Mouse (Mus musculus): ENCODE results near the gene Olfr554.
A peak's percentile ranks its signal among the peaks of the same experiment; 100 is the strongest.
"Not testable (repeated sequence)": the region's sequence is repeated elsewhere in the genome, so short reads cannot be mapped to it uniquely, and the experiment has no call there.

Olfr554 gene

DNA sequence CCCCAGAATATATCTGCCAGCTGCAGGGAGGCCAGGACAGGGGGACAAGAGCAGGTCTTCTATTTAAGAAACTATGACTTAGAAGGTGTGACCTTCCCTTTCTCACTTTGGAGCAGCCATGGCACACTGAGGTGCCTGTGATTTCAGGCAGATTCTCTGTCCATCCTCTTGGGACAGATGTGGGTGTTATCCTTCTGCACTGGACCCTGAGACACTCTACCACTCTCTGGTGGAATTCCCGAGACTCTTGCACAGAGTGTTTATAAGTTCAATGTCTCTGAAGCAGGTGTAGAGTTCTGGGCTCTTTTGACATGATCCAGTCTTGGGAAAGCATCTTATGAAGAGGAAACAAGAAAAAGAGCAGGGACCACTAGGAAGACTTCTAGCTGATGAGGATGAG lies at the start of gene Olfr554:
Gene Olfr554 (plus strand): TSS at position 301 of the 400 bp plus-strand sequence.
- DNase-seq (ENCODE audit: low spot score), result no peak

DNA sequence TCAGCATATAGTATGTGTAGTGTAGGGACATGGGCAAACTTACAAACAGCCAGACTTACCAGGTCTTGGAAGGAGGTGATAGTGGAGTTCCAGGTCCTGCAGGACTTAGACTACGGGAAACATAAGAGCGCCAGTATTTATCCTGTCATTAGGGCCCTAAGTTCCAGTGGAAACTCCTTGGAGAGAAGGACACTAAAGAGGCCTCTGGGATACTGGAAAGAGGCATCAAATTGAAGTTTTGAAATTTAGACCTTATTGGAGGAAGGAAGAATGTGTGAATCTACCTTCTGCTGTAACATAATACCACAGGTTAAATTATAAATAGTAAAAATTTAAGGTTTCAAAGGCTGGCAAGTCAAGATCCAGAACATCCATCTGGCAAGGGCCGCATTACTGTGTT lies 46.4 kb upstream of the Olfr554 start, which contains the start of gene Olfr551:
Gene Olfr551 (minus strand): TSS at position 101 of the 400 bp plus-strand sequence.
- no peak for DNase-seq (ENCODE audit: low spot score)

DNA sequence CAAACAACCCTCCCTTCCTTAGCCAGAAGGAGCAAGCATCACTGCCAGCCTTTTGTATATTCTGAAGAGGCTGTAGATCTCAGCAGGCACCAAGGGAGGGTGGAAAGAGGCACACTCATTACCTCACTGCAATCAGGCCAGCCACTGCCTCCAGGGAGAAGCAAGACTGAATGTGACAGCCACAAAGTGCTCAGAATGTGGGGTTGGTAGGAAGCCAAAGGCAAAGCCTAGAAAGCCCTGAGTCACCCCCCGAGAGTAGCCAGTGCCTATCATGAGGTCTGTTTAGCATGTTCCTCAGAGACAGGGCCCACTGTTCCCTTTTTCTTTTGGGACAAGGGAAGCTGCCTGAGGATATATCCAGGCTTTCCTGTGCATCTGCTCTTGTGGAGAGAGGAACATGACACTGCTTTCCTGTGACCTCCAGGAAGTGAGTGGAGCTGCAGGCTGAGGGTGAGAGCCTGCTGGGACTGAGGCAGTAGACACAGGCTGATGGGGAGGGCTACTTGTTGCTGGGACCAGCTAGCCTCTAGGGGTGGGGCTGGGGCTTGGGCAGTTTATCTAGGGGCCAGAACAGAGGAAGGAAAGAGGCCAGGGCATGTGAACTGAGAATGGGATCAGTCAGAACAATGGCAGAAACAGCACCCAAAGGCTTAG lies 40.7 kb upstream of the Olfr554 start, which contains the start of gene Olfr552:
Gene Olfr552 (plus strand): TSS at position 393 of the 654 bp plus-strand sequence.
- DNase-seq (ENCODE audit: low spot score), result no peak

DNA sequence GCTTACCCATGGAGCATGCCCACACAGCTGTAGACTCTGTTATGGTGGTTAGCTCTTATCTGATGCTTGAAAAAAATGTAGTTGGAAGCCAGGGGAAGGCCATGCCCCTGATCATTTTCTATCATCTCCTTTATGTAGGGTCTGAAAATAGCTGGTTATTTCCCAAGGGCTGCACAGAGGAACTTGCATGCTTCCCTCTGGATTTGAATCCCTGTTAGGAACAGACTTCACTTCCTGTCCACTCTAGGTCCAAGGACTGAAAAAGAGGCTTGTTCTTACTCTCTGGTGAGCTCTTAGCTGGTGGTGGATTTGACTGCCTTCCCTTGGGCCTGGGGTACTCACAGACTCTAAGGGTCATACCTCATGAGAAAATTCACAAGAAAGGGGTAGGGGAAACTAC lies 20.1 kb upstream of the Olfr554 start, which contains the start of gene Olfr553:
Gene Olfr553 (minus strand): TSS at position 101 of the 400 bp plus-strand sequence.
- DNase-seq (ENCODE audit: low spot score), result no peak

DNA sequence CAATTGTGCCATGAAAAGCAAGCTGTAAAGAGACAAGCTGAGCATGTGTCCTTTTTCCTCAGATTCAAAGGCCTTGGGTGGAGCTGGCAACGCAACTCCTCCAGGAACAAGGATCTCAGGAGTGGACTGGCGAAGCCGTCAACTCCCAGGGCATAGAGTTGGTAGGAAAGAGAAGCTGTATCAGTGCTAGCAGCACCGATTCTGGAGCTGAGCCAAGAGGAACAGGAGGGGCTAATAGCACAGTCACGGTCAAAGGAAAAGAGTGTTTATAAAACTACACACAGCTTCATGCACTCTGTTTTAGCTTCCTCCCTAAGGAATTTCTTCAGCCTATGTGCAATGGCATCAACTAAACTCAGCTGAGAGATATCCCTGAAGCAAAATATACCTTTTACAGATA lies 18.6 kb upstream of the Olfr554 start:
- DNase-seq (ENCODE audit: low spot score), result no peak

DNA sequence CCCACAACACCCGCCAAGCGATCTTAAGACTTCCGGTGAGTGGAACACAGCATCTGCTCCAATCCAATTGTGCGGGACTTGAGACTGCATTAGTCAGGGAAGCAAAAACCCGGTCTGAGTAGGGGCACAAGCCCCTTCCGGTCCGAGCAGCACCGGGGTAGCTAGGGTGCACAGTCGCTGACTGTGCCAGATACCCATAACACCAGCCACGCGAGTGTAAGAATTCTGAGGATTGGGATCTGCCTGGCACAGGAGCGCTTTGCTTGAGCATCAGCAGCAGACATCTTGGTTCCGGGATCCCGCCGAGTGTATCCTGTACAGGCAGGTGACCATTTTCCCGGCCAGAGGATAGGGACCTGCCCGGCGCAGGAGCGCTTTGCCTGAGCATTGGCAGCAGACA lies 17.9 kb upstream of the Olfr554 start:
- not testable (repeated sequence) for DNase-seq (ENCODE audit: low spot score)

DNA sequence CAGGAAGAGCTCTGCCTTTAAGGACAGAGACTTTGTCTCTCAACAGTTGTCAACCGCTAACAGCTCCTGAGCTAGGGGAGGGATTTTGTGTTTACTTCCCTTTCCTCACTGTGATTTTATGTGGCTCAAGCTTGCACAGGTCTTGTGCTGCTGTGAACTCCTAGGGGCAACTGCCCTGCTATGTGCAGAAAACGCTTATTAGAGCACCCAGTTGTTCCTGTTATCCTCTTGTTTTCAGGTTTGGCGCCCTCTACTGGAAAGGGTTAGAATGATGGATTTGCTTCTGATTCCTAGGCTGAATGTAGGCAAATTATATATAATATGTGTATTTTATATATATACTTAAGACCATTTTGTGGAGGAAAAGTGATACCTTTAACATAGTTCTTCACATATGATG lies 1.6 kb upstream of the Olfr554 start:
- DNase-seq (ENCODE audit: low spot score), result no peak

DNA sequence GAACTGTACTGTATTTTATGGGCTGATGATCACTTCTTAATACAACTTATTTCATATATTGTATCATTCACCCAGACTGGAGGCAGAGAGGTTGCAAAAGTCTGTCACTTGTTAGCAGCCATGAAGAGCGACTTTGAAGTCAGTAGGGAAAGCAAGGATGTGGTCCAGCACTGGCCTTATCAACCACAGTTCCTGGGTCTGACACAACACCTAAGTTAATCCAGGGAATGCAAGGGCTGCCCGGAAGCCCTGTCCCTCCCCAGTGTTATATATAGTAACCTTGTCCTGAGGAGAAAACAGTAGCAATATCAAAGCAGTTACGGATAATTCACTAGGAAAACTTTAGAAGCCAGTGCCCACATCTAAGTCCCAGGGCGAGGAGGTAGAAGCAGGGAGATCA lies 6.7 kb downstream of the Olfr554 start:
- DNase-seq (ENCODE audit: low spot score), result not testable (repeated sequence)

DNA sequence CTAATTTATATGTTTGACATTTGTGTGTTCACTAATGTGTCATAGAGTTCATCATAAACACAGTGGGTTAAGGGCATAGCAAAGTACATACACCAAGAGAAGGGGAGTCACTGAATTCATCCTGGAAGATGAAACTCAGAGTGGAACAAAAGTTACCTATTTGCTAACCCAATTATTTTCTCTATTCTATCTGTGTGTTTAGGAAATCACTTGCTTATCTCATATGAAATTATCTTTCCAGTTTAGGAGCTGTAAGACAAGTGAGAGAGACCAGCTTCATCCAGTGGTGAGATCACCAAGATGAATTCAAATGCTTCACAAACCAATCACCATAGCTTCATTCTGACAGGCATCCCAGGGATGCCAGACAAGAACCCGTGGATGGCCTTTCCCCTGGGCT lies 20.3 kb downstream of the Olfr554 start, which contains the start of gene Olfr555:
Gene Olfr555 (plus strand): TSS at position 301 of the 400 bp plus-strand sequence.
- no peak for DNase-seq (ENCODE audit: low spot score)

DNA sequence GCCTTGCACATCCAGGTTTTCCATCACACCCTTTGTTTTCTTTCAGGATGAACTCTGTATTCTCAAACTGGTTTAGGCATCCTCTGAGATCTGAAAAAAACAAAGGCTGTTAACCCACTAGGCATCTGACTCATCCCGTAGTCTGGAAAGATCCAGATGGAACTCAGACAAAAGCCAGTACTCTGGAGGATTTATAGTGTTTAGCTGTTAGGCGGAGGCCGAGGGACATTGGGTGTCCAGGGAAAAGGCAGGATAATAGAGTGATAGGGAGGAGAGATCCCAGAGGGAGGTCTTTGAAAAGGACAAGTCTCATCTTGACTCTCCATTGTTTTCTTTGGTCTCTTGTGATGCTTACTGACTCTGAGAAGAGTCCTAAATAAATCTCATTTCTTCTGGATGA lies 26.4 kb downstream of the Olfr554 start, which contains the start of gene Olfr556:
Gene Olfr556 (plus strand): TSS at position 301 of the 400 bp plus-strand sequence.
- DNase-seq (ENCODE audit: low spot score), result peak; percentile 75

DNA sequence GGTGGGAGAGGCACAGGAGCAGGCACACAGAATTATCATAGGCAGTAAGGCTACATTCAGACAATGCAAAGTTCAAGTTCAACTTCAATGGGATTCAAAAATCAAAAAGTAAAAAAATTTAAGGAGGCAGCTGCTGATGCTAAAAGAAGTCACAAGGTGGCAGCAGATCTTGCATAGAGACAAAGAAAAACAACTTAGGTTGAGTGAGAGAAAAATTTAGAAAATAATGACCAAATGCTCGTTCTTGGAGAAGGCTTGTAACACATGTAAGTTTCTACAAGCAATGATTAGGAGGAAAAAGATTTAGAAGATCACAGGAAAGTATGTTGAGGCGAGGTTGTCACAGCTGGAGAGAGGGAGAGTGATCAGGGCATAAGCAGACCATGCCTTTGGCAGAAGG lies 27.1 kb downstream of the Olfr554 start:
- DNase-seq (ENCODE audit: low spot score), result peak; percentile 59

DNA sequence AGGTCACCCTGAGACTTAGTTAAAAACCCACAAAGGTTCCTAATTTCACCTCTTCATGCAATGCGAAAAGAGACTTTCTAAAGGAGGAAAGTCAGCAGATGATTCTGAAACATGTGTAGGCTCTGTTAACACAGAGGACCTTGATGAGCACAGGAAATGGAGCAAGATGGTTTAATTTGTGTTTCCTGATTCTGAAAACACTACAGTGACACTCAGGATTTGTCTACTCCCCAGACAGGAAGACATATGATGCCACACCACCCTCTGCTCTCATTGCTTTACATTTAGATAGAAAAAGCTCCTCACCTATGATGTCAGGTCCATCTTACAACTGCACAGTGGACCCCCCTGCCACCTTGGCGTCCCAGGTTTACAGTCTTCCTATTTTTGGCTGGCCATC lies 38.0 kb downstream of the Olfr554 start:
- no peak for DNase-seq (ENCODE audit: low spot score)

DNA sequence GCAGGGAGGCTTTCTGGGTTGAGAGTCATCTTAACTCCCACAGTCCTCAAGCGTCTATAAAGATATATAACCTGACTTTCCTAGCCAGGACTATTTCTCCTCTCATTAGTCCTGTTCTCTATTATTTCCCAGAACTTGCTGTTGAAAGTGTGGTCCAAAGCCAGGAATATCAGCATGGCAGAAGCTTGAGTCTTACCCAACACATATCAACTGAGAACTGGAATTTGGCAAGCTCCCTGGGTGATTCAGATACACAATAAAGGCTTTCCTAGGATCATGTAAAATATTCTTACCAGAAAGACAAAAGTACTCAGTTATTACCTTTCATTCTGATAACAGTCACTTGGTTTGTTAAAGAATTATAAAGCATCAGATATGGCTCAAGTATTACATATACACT lies 43.7 kb downstream of the Olfr554 start:
- no peak for DNase-seq (ENCODE audit: low spot score)

DNA sequence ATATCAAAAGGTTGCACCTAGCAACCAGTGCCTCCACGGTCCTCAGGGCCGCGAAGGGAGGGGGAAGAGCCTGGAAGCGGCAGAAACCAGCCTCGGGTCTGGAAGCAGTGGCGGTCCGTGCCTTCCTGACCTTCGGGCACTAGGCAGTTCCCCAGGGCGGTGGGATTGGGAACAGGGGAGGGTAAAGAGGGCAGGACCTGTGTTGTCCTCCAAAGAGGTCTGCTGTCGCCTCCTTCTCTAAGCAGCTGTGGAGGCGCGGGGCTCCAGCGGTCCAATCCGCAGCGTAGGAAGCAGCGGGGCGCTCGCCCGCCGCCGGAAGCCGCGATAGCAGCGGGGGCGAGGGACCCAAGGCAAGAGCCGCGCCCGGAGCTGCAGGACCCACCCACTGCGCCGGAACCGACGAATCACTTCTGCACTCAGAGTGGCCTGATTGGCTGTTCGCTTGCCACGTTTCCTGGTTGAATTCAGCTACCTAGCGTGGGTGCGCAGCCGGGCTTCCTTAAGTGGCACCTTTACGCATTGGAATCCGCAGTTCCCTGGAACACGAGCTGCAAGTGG lies 48.8 kb downstream of the Olfr554 start, which contains the start of gene Trim68:
Gene Trim68 (minus strand): TSS at position 384 of the 558 bp plus-strand sequence.
- peak; percentile 90 for DNase-seq (ENCODE audit: low spot score)
